Mouse (Mus musculus) lung, postnatal 4 days (tissue): ENCODE data around the gene Pgls.

Experiments used
- DNase-seq, 2 experiments: peaks; one replicate each; pipeline ENCODE4 v3.0.0; 2021

Pgls gene

DNA sequence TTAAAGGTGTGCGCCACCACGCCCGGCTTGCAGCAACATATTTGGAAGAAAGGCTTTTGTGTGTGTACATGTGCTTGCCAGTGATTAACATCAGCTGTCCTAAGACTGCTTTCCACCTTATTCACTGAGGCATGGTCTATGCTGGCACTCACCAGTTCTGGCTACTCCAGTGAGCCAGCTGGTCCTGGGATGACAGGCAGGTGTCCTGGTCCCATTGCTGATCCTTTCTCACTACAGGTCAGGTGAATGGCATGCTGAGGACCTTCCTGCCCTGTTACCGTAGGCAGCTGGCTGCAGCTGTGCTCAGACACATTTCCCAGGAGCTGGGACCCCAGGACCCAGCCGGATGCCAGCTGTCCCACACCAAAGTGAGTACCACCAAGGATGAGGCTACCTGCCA is 6.9 kb downstream of the Pgls start:
- no peak for DNase-seq

DNA sequence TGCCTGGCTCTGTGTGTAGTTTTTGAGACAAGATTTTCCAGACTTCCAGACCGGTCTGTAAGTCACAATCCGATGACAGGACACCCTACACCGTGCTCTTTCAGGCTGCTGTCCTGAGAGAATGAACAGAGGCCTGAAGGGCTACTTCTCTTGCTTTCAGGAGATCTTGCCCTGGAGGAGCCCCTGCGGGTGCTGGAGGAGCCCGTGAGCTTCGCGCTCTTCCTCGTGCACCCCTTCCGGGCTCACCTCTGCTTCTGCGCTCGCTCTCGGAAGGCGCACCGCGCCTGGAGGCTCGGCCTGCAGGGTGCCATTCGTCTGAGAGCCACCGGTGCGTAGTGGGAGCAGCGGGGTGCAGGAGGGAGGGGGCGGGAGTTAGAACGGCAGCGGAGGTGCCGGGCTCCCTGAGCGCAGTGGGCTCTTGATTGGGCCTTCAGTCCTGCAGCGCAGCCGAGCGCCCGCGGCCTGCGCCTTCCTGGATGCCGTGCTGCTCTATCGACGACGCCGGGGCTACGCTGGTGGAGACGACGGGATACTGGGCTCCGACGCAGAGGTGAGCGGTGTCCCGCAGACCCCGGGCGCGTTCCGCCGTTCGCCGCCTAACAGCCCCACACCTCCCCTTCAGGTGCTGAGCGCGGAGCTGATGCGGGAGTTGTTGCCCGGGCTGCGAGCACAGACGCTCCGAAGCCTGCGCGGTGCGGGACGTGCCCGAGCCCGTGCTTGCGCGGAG is 10.1 kb downstream of the Pgls start:
- peak in 1 of 2 experiments; percentile 22 for DNase-seq

DNA sequence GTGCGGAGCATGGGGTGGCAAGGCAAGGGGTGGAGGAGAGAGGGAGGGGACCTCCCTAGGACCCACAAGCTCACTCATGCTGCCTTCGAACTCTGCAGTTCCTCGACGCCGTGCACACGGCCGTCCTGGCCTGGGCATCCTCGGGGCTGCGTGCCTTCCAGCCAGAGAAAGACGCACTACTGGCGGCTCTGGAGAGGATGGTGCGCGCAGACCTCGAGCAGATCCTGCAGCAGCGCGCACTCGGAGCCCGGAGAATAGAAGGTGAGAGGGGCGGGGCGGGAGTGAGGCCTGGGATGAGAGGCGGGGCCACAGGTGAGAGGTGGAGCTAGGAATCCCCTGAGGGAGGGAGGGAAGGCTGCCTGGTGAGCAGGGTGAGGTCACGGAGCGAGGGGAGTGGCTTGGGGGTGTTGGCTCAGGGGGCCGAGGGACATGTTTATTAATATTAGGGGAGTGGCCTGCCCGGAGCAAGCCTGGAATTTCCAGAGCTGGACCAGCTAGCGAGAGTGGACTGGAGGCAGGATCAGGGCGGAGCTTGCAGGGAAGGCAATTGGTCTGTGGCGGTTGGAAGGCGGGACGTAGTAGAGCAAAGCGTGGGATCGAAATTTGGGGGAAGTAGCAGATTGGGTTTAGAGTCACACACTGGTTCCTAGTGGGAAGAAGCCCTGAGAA is 10.8 kb downstream of the Pgls start:
- peak; percentile 86 to 92 for DNase-seq

DNA sequence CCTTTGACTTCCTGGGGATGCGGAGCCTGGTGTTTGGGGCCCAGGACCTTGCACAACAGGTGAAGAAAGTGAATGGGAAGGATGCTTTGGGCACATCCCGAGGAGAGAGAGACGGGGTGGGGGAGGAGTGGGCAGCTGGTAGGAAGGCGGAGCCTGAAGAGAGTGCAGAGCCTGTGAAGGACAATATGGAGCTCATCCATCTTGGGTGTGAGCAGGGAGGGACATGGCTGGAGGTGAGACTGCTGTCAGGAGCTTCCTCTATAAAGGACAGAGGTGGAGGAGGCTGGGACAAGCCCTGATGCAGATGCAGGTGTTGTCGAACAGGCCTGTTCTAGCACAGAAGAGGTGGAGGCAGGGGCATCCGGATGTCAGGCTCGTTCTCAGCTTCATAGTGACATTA is 12.0 kb downstream of the Pgls start:
- DNase-seq, result no peak

DNA sequence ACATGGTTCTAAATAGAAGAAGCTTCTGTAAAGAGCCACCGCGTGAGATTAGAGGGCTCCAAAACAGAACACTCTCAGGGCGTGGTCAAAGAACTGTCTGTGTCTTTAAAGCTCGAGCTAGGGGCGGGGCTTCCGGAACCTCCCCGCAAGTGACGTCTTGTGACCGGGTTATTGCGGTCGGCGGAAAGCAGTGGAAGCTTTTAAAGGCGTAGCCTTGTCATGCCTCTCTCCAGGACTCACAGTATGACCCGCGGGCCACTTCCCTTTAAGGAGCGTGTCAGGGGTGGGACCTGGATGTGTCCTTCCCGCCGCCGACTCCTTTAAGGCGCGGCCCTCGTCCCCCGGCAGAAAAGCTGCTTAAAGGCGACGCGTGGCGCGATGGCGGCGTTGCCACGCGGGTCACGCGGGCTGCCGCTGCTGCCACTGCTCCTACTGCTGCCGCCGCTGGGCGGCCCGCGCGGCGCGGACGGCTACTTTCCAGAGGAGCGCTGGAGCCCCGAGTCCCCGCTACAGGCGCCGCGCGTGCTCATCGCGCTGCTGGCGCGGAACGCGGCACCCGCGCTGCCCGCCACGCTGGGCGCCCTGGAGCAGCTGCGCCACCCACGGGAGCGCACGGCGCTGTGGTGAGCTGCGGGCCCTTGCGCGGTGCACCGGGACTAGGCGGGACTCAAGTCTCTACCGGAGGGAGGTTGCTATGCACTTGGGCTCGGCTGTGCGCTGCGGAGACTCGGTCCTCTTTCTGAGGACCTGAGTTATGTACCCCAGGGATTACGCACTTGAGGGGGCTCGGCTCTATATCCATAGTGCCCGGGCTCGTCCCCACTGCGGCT is 19.1 kb downstream of the Pgls start, which contains the start of gene Colgalt1:
TSS of gene Colgalt1 (plus strand) at position 177 of the 830 bp plus-strand sequence.
- DNase-seq, result peak; percentile 98

DNA sequence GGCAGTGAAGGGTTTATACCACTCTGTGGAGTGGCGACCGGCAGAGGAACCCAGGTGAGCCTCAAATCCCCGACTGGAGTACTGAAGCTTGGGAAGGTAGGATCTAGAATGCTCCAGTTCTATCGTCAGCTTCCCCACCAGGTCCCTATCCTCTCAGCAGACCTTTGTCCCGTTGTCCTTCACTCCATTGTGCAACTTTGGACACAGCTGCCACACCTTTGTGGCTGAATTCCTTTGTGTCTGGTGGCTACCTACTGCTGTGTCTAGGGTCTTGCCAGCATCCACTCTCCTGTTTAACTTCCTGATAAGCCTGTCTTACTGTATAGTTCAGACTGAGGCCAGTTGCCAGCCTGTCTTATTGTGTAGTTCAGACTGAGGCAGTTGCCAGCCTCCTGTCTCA is 20.2 kb downstream of the Pgls start:
- DNase-seq, result no peak

DNA sequence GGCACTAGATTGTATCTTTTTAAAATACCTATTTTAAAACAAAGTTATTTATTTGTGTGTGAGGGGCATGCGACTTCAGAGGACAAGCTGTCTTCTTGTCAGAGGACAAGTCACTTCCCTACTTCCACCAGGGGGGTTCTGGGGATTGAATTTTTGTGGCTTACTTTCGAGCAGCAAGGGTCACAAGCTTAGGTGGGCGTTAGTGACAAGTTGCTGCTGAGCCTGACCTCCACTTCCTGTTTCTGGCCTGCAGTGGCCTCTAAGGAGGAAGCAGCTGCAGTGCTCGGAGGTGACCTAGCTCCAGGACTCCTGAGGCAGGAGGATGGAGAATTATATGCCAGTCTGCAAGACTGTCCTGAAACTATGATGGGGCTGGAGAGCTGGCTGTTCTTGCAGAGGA is 21.4 kb downstream of the Pgls start:
- DNase-seq, result peak; percentile 46 to 54

- no peak for DNase-seq
Observed at GRCm38 (mm10) chr8:71619786-71620185, 27.8 kb downstream of the Pgls start.

- DNase-seq, result peak in 1 of 2 experiments; percentile 28
Observed at GRCm38 (mm10) chr8:71625088-71625487, 33.1 kb downstream of the Pgls start.

DNA sequence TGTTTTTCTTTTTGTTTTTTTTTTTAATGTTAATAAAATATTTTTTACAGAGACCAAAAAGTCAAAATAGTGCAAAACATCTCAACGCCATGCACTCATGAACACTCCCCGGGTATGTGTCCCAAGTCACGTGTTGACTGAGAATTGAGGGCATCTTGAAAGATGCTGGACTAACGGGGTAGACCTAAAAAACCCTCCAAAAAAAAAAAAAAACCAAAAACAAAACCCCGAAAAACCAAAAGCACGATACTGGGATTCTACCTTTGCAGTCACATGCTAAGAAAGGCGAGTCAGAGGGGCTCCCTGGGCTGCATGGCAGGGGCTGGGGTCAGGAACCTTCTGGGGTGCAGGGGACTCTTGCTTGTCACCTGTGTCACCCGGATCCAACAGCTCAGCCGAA is 34.8 kb downstream of the Pgls start:
- no peak for DNase-seq

- peak; percentile 44 to 54 for DNase-seq
Observed at GRCm38 (mm10) chr8:71627265-71628099, 35.5 kb downstream of the Pgls start.

DNA sequence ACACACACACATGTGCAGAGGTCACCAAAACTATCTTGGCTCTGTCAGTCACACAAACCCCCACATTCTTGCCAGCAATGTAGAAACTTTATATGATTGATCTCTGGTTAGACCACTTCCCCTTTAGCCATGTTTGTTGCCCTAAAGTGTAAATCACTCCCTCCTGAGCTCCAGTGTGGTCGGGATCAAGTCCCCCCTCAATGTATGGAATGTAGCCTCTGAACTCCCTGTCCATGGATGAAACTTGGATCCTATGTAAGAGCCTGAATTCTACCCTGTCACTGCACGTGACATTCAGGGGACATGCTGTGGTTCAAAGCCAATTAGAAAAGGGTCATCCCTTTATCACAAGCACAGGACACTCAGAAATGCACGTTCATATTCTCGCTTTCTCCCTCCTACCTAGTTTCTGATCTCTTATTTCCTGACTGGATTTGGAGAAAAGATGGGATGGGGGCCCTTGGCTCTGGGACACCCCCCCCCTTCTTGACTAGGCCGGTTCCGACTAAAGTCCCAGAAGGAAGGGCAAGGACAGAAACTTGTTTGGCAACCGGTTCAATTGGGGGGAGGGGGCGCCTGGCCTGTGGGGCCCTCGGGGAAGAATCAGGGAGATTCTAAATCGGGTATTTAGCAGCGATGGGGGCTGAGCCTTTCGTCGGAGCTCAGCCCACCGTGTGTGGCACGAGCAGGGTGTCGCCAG is 36.6 kb downstream of the Pgls start:
- DNase-seq, result peak in 1 of 2 experiments; percentile 13

DNA sequence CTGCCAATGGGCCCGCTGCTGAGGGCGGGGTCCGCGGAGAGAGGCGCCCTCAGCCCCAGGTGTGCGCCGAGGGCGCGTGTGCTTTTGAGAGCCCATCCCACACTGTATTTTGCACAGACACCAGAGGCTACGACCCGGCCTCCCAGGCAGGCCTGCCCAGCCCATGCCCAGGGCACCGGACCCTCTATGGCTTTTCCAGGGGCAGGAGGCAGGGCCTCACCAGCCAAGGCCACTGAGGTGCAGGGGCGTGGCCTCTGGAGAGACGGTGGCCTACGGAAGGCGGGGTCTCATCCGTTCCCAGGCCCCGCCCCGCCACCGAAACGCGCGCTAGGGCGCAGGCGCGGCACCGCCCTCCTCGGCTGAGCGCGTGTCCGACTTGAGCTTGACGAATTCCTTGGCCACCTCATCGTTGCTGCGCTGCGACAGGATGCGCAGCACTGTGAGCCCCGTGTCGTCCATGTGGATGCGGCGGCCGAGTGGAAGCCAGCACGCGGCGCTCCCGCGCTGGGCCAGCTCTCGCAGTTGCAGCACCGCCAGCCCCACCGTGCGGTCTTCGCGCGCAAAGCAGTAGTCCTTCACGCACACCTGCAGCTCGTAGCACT is 37.2 kb downstream of the Pgls start:
- DNase-seq, result peak; percentile 97

GRCm38 (mm10) chr8:71629781-71630212 is 37.8 kb downstream of the Pgls start:
- peak; percentile 57 to 69 for DNase-seq

DNA sequence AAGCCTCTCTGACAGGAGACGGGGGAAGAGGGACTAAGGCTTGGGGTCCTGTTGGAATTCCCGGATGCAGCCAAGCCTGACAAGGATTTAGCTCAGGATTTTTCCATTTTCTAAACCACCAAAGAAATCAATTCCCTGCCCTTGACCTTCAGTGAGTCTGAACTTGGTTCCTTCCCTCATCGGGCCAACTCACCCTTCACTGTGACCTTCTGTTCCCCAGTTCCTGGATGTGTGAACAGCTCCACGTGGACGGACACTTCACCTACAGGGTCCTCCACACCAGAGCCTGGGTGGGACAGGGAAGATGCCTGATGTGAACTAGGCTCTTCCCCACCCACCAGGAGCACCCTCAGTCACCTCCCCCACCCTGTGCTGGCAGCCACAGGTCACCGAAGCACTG is 38.8 kb downstream of the Pgls start:
- DNase-seq, result no peak

DNA sequence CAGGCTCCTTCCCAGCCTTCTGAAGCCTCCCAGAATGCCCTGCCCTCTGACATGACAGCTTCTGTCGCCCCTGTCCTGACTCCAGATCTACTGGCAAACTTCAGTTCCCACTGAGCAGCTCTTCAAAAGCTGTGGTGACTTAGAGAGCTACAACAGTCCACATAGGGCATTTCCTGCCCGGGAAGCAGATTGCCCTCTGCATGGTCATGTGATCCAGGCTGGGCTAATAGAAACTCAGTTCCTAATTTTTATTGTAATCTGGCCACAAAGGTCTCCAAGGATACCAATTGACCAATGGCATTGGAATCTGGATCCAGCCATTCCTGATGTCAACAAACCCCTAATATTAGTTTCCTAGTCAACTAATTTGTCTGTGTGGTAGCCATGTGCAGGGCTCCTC is 39.9 kb downstream of the Pgls start:
- no peak for DNase-seq

GRCm38 (mm10) chr8:71633164-71633563 is 41.2 kb downstream of the Pgls start:
- peak; percentile 66 to 80 for DNase-seq

DNA sequence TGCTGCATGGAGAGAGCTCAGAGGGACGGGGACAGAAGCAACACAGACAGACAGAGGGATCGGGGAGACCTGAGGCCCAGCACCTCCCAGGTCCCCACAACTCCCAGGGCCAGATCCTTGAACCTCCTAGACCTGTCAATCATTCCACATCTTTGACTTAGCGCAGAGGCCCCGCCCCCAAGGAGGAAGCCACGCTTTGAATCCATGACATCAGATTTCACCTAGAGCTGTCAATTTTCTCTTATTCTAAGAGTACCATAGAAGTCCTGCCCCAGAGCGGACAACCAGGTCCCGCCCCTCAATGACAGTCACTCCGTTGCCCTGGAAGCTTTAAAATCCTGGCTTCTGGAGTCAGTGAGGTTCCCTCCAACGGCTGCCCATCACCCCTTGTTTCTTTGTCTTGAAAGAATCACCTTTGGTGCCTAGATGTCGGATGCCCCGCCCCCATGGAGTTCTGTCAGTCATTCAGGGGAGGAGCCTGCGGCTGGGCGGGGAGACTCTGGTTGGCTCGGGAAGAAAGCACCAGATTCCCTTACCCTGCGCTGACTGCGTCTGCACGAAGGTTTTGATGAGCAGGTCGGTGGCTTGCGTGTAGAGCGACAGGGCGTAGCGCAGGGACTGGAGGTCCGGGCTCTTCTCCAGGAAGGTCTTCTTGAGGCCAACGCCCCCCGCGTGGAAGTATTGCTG is 42.1 kb downstream of the Pgls start:
- peak; percentile 54 to 69 for DNase-seq

GRCm38 (mm10) chr8:71637149-71638095 is 45.4 kb downstream of the Pgls start:
- DNase-seq, result no peak

GRCm38 (mm10) chr8:71638321-71638720 is 46.3 kb downstream of the Pgls start:
- DNase-seq, result no peak
